Mouse (Mus musculus): ENCODE results near the gene Fgf14. TPM values are rescaled to one million over a fixed set of nuclear protein-coding genes. Genes with fewer than 3 reads are reported as not detected.
"Not testable (repeated sequence)": the region's sequence is repeated elsewhere in the genome, so short reads cannot be mapped to it uniquely, and the experiment has no call there.

Gene Fgf14
- polyA plus RNA-seq, 1 experiment from 2014 or later = 19.2 TPM

GRCm38 (mm10) chr14:124605031-124605743 is 71.7 kb downstream of the Fgf14 start:
- Histone ChIP-seq H3K4me3 (replicated peaks) (no peak overlapping the region), H3K9ac (replicated peaks) (no peak overlapping the region), H3K36me3 (peaks cover 4% of the 10 kb centered on the region; the same call in 1 of the 2 replicates), H3K9me3 (0 out of 2 replicates have a peak, but pooled peaks cover 3% of the 10 kb centered on the region), H3K27me3 (no peaks in the 10 kb centered on the region), H3K4me1 (replicated peaks) (no peaks in the 10 kb centered on the region), H3K4me2 (replicated peaks) (no peak overlapping the region), H3K27ac (no peak overlapping the region)
- 95% methylated on average over 1 of the region's 1 CpGs for WGBS
- no peak for ATAC-seq

- ATAC-seq = no peak
Observed at GRCm38 (mm10) chr14:124576571-124576970, 100.4 kb downstream of the Fgf14 start.

GRCm38 (mm10) chr14:124575130-124575885 is 101.6 kb downstream of the Fgf14 start:
- no peak overlapping the region for H3K4me2 ChIP-seq (replicated peaks)
- H3K9me3 ChIP-seq = no peaks in the 10 kb centered on the region
- H3K27me3 ChIP-seq = no peaks in the 10 kb centered on the region
- no peaks in the 10 kb centered on the region for H3K36me3 ChIP-seq
- H3K27ac ChIP-seq = no peak overlapping the region
- ATAC-seq = no peak
- no peak overlapping the region for H3K9ac ChIP-seq (replicated peaks)
- no peak overlapping the region for H3K4me3 ChIP-seq (replicated peaks)
- 81% methylated on average over 1 of the region's 1 CpGs for WGBS
- H3K4me1 ChIP-seq (replicated peaks) = no peaks in the 10 kb centered on the region

More at GRCm38 (mm10) chr14:124576571-124576970, 100.4 kb downstream of the Fgf14 start:
- Histone ChIP-seq H3K36me3 (no peaks in the 10 kb centered on the region), H3K9me3 (no peaks in the 10 kb centered on the region), H3K9ac (replicated peaks) (no peak overlapping the region), H3K4me2 (replicated peaks) (no peak overlapping the region), H3K27ac (no peak overlapping the region), H3K27me3 (no peaks in the 10 kb centered on the region), H3K4me3 (replicated peaks) (no peak overlapping the region), H3K4me1 (replicated peaks) (no peaks in the 10 kb centered on the region)
- 44% methylated on average over 1 of the region's 1 CpGs for WGBS

GRCm38 (mm10) chr14:124566445-124566844 is 110.5 kb downstream of the Fgf14 start:
- Histone ChIP-seq H3K9ac (replicated peaks) (no peak overlapping the region), H3K9me3 (no peaks in the 10 kb centered on the region), H3K27me3 (no peaks in the 10 kb centered on the region), H3K36me3 (no peaks in the 10 kb centered on the region), H3K4me3 (replicated peaks) (no peak overlapping the region), H3K4me1 (replicated peaks) (no peaks in the 10 kb centered on the region), H3K4me2 (replicated peaks) (no peak overlapping the region), H3K27ac (no peak overlapping the region)
- WGBS = 88% methylated on average over 1 of the region's 1 CpGs
- no peak for ATAC-seq

- no peak overlapping the region for H3K4me2 ChIP-seq (replicated peaks)
- ATAC-seq = no peak
- H3K4me1 ChIP-seq (replicated peaks) = no peaks in the 10 kb centered on the region
Observed at GRCm38 (mm10) chr14:124561544-124561943, 115.4 kb downstream of the Fgf14 start.

GRCm38 (mm10) chr14:124536106-124536505 is 140.8 kb downstream of the Fgf14 start:
- Histone ChIP-seq H3K4me2 (replicated peaks) (no peak overlapping the region), H3K9ac (replicated peaks) (no peak overlapping the region), H3K4me3 (replicated peaks) (no peak overlapping the region), H3K9me3 (no peaks in the 10 kb centered on the region), H3K27ac (no peak overlapping the region), H3K27me3 (no peaks in the 10 kb centered on the region), H3K4me1 (replicated peaks) (no peaks in the 10 kb centered on the region), H3K36me3 (no peaks in the 10 kb centered on the region)
- WGBS = 88% methylated on average over 3 of the region's 3 CpGs
- no peak for ATAC-seq

More at GRCm38 (mm10) chr14:124561544-124561943, 115.4 kb downstream of the Fgf14 start:
- Histone ChIP-seq H3K27me3 (no peaks in the 10 kb centered on the region), H3K9me3 (no peaks in the 10 kb centered on the region), H3K27ac (no peak overlapping the region), H3K9ac (replicated peaks) (no peak overlapping the region), H3K36me3 (no peaks in the 10 kb centered on the region), H3K4me3 (replicated peaks) (no peak overlapping the region)
- 81% methylated on average over 4 of the region's 4 CpGs for WGBS

- H3K4me2 ChIP-seq (replicated peaks); H3K9me3 ChIP-seq; H3K9ac ChIP-seq (replicated peaks); H3K4me3 ChIP-seq (replicated peaks); ATAC-seq; H3K4me1 ChIP-seq (replicated peaks); H3K36me3 ChIP-seq; H3K27me3 ChIP-seq; H3K27ac ChIP-seq: not testable (repeated sequence)
- 69% methylated on average over 2 of the region's 2 CpGs for WGBS
Observed at GRCm38 (mm10) chr14:124535376-124535775, 141.6 kb downstream of the Fgf14 start.

- ATAC-seq = no peak
- H3K27ac ChIP-seq = no peak overlapping the region
Observed at GRCm38 (mm10) chr14:124532051-124532450, 144.9 kb downstream of the Fgf14 start.

GRCm38 (mm10) chr14:124512009-124512408 is 164.9 kb downstream of the Fgf14 start:
- Histone ChIP-seq H3K4me3 (replicated peaks) (no peak overlapping the region), H3K27me3 (no peaks in the 10 kb centered on the region), H3K9ac (replicated peaks) (no peak overlapping the region), H3K27ac (no peak overlapping the region), H3K9me3 (no peaks in the 10 kb centered on the region), H3K36me3 (no peaks in the 10 kb centered on the region), H3K4me1 (replicated peaks) (no peaks in the 10 kb centered on the region), H3K4me2 (replicated peaks) (no peak overlapping the region)
- no peak for ATAC-seq
- 90% methylated on average over 1 of the region's 1 CpGs for WGBS

More at GRCm38 (mm10) chr14:124532051-124532450, 144.9 kb downstream of the Fgf14 start:
- Histone ChIP-seq H3K9ac (replicated peaks) (no peak overlapping the region), H3K36me3 (no peaks in the 10 kb centered on the region), H3K27me3 (no peaks in the 10 kb centered on the region), H3K4me3 (replicated peaks) (no peak overlapping the region), H3K9me3 (no peaks in the 10 kb centered on the region), H3K4me1 (replicated peaks) (no peaks in the 10 kb centered on the region), H3K4me2 (replicated peaks) (no peak overlapping the region)
- WGBS = 78% methylated on average over 1 of the region's 1 CpGs

GRCm38 (mm10) chr14:124488971-124489370 is 188.0 kb downstream of the Fgf14 start:
- Histone ChIP-seq H3K9ac (replicated peaks) (no peak overlapping the region), H3K27ac (no peak overlapping the region), H3K27me3 (no peaks in the 10 kb centered on the region), H3K4me3 (replicated peaks) (no peak overlapping the region), H3K9me3 (no peaks in the 10 kb centered on the region), H3K4me2 (replicated peaks) (no peak overlapping the region), H3K4me1 (replicated peaks) (no peaks in the 10 kb centered on the region), H3K36me3 (no peaks in the 10 kb centered on the region)
- 100% methylated on average over 1 of the region's 1 CpGs for WGBS
- no peak for ATAC-seq

GRCm38 (mm10) chr14:124485261-124485660 is 191.7 kb downstream of the Fgf14 start:
- Histone ChIP-seq H3K9ac (replicated peaks) (no peak overlapping the region), H3K9me3 (no peaks in the 10 kb centered on the region), H3K4me2 (replicated peaks) (no peak overlapping the region), H3K27ac (no peak overlapping the region), H3K4me3 (replicated peaks) (no peak overlapping the region), H3K36me3 (no peaks in the 10 kb centered on the region), H3K27me3 (no peaks in the 10 kb centered on the region), H3K4me1 (replicated peaks) (no peaks in the 10 kb centered on the region)
- WGBS = 86% methylated on average over 1 of the region's 1 CpGs
- no peak for ATAC-seq

- H3K9me3 ChIP-seq = no peaks in the 10 kb centered on the region
- ATAC-seq = no peak
- no peak overlapping the region for H3K4me3 ChIP-seq (replicated peaks)
- no peaks in the 10 kb centered on the region for H3K27me3 ChIP-seq
- H3K4me1 ChIP-seq (replicated peaks) = no peaks in the 10 kb centered on the region
- no peaks in the 10 kb centered on the region for H3K36me3 ChIP-seq
- H3K4me2 ChIP-seq (replicated peaks) = no peak overlapping the region
- H3K27ac ChIP-seq = no peak overlapping the region
- H3K9ac ChIP-seq (replicated peaks) = no peak overlapping the region
- 78% methylated on average over 2 of the region's 2 CpGs for WGBS
Observed at GRCm38 (mm10) chr14:124474066-124474667, 202.8 kb downstream of the Fgf14 start.
